Mouse (Mus musculus) embryonic fibroblast, embryonic 13.5 days (primary cell): ENCODE data around the gene Marcksl1.

Experiments used
- CTCF ChIP-seq: IDR thresholded peaks from 2 replicates; pipeline ENCODE4 v1.5.1; 2011; ENCODE audit warnings: mild to moderate bottlenecking, control low read depth, low read length, moderate library complexity, borderline replicate concordance; ENCODE audit not compliant: insufficient read depth
- POLR2A ChIP-seq: IDR thresholded peaks from 2 replicates; pipeline ENCODE4 v1.6.1; 2011; ENCODE audit warnings: low read depth, mild to moderate bottlenecking, control low read depth, low read length, moderate library complexity

DNA sequence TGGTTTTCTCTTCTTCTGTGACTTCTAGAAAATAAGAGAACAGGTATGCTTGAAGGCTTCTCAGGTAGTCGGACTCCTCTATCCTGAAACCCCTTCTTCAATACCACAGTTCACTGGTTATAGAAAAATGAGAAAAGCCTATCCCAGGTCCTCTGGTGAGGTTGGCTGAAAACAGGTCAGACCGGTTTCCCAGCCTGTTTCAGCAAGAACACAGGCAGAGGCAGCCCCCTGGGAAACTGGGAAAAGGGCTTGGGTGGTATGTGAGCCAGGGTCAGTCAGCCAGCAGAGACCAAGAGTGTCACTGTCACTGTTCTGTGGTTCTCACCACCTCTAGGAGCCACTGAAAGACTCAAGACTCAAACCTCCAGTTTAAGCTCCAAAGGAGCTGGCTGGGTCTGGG lies 3.5 kb downstream of the Marcksl1 start:
- TF ChIP-seq CTCF (no peak), POLR2A (no peak)
